Mouse (Mus musculus): Measurements from ENCODE around the gene Nup62.

Nup62 gene

GRCm38 (mm10) chr7:44849416-44850111, 33.7 kb downstream of the Nup62 start:
- peak; percentile 88 for DNase-seq

GRCm38 (mm10) chr7:44850146-44850545, 34.3 kb downstream of the Nup62 start:
- DNase-seq: peak in 1 of 2 experiments; percentile 60

GRCm38 (mm10) chr7:44850789-44851624, 35.1 kb downstream of the Nup62 start:
- no peak for DNase-seq

GRCm38 (mm10) chr7:44851625-44852234, 35.8 kb downstream of the Nup62 start:
- DNase-seq: no peak

- no peak for DNase-seq
Observed at GRCm38 (mm10) chr7:44852259-44853027, 36.6 kb downstream of the Nup62 start.

- no peak for DNase-seq
Observed at GRCm38 (mm10) chr7:44853065-44853464, 37.2 kb downstream of the Nup62 start.

- no peak for DNase-seq
Observed at GRCm38 (mm10) chr7:44853596-44854355, 37.9 kb downstream of the Nup62 start.

- DNase-seq: peak; percentile 74 to 79
Observed at GRCm38 (mm10) chr7:44854356-44855031, 38.6 kb downstream of the Nup62 start.

- DNase-seq: no peak
Observed at GRCm38 (mm10) chr7:44855036-44855435, 39.1 kb downstream of the Nup62 start.

GRCm38 (mm10) chr7:44856265-44856916, 40.5 kb downstream of the Nup62 start:
- peak in 1 of 2 experiments; percentile 24 for DNase-seq

- DNase-seq: peak; percentile 81 to 87
Observed at GRCm38 (mm10) chr7:44857042-44857552, 41.2 kb downstream of the Nup62 start, which contains the start of gene Pnkp. Pnkp (plus strand) TSS chr7:44857139.

GRCm38 (mm10) chr7:44857905-44858304, 42.0 kb downstream of the Nup62 start:
- DNase-seq: peak; percentile 58 to 63

- DNase-seq: no peak
Observed at GRCm38 (mm10) chr7:44859896-44860295, 44.0 kb downstream of the Nup62 start.

GRCm38 (mm10) chr7:44860576-44861428, 44.9 kb downstream of the Nup62 start:
- DNase-seq: peak; percentile 79

- no peak for DNase-seq
Observed at GRCm38 (mm10) chr7:44861429-44861816, 45.5 kb downstream of the Nup62 start.

GRCm38 (mm10) chr7:44862434-44862833, 46.5 kb downstream of the Nup62 start:
- DNase-seq: no peak

GRCm38 (mm10) chr7:44863210-44863609, 47.3 kb downstream of the Nup62 start:
- no peak for DNase-seq

- DNase-seq: no peak
Observed at GRCm38 (mm10) chr7:44863982-44864494, 48.1 kb downstream of the Nup62 start.
